Mouse (Mus musculus) Patski (cell line): ENCODE data around the gene Hoxc12. TPM values are rescaled to one million over a fixed set of nuclear protein-coding genes. Genes with fewer than 3 reads are reported as not detected.

Experiments used
- ATAC-seq: fragments of 100-300 bp; one replicate; pipeline ENCODE4 v1.8.0; 2021
- CTCF ChIA-PET: fragments of 350-600 bp; sonication (Branson Sonifier 250); formaldehyde crosslinking; loops from one replicate; lab custom pipeline; 2022; ENCODE audit warnings: inconsistent platforms; lab: Charles Lee
- POLR2A ChIA-PET: fragments of 350-600 bp; sonication (Branson Sonifier 250); formaldehyde crosslinking; loops from one replicate; lab custom pipeline; 2022; ENCODE audit warnings: antibody characterized with exemption, inconsistent platforms; lab: Charles Lee
- DNase-seq: peaks from one replicate; pipeline ENCODE4 v3.0.0-alpha.2; 2011; ENCODE audit warnings: low read depth, low spot score
- H3K27me3 ChIP-seq: fragments of 371-371 bp; one replicate; pipeline ENCODE4 v1.5.1; 2021
- CTCF ChIP-seq: fragments of 100-300 bp; IDR thresholded peaks from one replicate; pipeline ENCODE4 v1.5.1; 2021
- in situ Hi-C: fragments of 300-500 bp; cut with MboI; formaldehyde crosslinking; loops from 3 replicates; pipeline ENCODE4 v1.11.1; 2018; ENCODE audit warnings: low pct_unique_long_range_greater_than_20kb, mixed read lengths
- polyA plus RNA-seq: library from polyadenylated mRNA; unstranded; gene quantifications from one replicate; pipeline ENCODE4 v1.2.3, GENCODE M21; 2021

Gene Hoxc12
- polyA plus RNA-seq, 1 experiment from 2014 or later = not detected

DNA sequence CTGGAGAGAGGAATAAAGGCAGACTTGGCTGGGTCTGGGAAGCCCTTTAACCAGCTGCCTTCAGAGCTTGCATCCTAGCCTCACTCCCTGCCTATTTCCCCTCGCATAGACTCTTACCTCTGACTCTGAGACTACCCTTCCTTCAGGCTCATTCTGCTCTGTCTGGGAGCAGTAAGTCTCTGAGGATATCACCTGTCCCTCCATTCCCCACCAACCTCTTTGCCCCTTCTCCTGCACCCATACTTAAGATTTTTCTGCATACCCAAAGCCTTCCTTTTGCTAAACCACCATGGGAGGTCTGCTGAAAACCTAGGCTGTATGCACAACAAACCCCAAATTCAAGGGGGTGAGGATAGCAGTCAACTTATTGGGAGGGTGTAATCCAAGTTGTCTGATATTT lies 43.4 kb downstream of the Hoxc12 start:
- no peak for TF ChIP-seq CTCF
- CTCF ChIA-PET = interaction anchor here (1.1 to 8.2 kb wide), 6 partner anchors 14 to 349 kb away, joined by 3 to 63 read pairs (median 4); partner anchors contain the start of gene Hoxc10
- ATAC-seq (no peak), DNase-seq (no peak)
- no peaks in the 10 kb centered on the region for H3K27me3 ChIP-seq
- POLR2A ChIA-PET = interaction anchor here (0.7 to 2.1 kb wide), 3 partner anchors 11 to 27 kb away, joined by 3 to 10 read pairs (median 5); partner anchors contain the start of genes Hoxc10 and Hoxc5
- in situ Hi-C loops = loop anchor here (10.0 kb wide), 1 partner anchor 335 kb away; the partner anchor contains the start of gene Gpr84

DNA sequence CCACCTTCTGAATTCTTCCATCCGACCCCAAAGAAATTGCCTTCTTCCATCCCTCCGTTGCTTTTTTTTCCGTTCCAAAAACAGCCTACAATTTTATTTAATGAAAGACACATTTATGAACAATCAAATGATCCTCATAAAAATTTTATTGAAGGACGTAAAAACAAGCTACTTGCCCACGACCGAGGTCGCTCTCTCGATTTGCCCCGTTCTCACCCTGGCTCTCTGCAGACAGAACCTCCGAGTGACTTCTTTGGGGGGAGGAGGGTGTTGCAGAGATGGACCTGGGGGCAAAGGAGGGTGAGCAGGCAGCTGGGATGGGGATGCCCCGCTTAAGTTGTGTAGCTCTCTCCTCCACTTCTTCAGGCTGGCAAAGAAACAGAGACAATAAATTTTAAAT lies 43.8 kb downstream of the Hoxc12 start:
- TF ChIP-seq CTCF = no peak
- in situ Hi-C loops = loop anchor here (10.0 kb wide), 1 partner anchor 334 kb away; the partner anchor contains the start of gene Gpr84
- ChIA-PET CTCF (interaction anchor here (1.1 to 8.2 kb wide), 5 partner anchors 14 to 349 kb away, joined by 3 to 63 read pairs (median 4); partner anchors contain the start of gene Hoxc10), POLR2A (interaction anchor here (2.1 kb wide), 1 partner anchor 14 kb away, joined by 10 read pairs; the partner anchor contains the start of genes Hoxc10 and Hoxc5)
- ATAC-seq (no peak), DNase-seq (no peak)
- H3K27me3 ChIP-seq = no peaks in the 10 kb centered on the region

DNA sequence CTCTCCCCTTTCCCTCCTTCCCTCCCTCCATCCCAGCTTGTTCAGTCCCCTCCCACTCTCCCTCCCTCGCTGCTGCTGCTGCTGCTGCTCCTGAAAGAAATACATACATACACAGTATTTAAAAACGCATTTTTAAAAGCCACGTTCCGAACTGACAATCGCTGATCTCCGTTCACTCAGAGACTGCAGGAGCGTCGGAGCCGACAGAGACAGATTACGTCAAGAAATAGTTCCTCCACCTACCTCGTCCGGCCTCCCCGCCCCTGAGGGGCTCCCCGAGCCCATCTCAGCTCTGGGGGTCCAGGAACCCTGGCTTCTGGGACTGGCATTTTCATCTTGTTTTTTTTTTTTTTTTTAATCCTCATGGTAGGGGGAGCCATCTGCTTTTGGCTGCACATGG lies 44.4 kb downstream of the Hoxc12 start:
- no peaks in the 10 kb centered on the region for H3K27me3 ChIP-seq
- no peak for TF ChIP-seq CTCF

DNA sequence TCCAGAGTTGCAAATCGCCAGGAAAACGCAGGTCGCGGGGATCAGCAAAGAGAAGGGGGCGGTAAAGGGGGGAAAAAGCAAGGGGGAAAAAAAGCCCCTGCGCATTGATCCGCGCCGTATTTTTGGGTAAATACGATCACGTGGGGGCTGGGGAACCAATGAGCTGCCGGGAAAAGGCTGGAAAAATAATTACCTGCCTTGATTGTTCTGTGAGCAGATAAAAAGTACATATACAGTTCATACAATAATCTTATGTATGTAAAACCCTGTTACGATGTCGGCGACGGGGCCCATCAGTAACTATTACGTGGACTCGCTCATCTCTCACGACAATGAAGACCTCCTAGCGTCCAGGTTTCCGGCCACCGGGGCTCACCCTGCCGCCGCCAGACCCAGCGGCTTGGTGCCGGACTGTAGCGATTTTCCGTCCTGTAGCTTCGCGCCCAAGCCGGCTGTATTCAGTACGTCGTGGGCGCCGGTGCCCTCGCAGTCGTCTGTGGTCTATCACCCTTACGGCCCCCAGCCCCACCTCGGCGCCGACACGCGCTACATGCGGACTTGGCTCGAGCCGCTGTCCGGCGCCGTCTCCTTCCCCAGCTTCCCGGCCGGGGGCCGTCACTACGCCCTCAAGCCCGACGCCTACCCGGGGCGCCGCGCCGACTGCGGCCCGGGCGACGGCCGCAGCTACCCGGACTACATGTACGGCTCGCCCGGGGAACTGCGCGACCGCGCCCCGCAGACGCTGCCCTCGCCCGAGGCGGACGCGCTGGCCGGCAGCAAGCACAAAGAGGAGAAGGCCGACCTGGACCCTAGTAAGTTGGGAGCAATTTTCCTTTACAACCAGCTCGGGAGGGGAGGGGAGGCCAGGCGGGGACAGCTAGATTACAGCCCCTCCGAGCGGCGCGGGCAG lies 45.1 kb downstream of the Hoxc12 start:
- ATAC-seq = peak; percentile 28
- no peak for TF ChIP-seq CTCF
- POLR2A ChIA-PET = interaction anchor here (1.0 kb wide), 1 partner anchor 112 kb away, joined by 3 read pairs; no protein-coding TSS in a partner anchor
- H3K27me3 ChIP-seq = no peaks in the 10 kb centered on the region
- DNase-seq = no peak
- CTCF ChIA-PET = interaction anchor here (0.9 to 8.2 kb wide), 5 partner anchors 15 to 197 kb away, joined by 3 to 63 read pairs (median 3); partner anchors contain the start of gene Hoxc10
- in situ Hi-C loops = loop anchor here (10.0 kb wide), 1 partner anchor 333 kb away; the partner anchor contains the start of gene Gpr84

More for the DNA sequence above, 44.4 kb downstream of the Hoxc12 start:
- ChIA-PET POLR2A (interaction anchor here (2.1 kb wide), 1 partner anchor 14 kb away, joined by 10 read pairs; the partner anchor contains the start of genes Hoxc10 and Hoxc5), CTCF (interaction anchor here (1.1 to 8.2 kb wide), 4 partner anchors 15 to 348 kb away, joined by 3 to 63 read pairs (median 8); partner anchors contain the start of gene Hoxc10)
- ATAC-seq (no peak), DNase-seq (no peak)
- in situ Hi-C loops = loop anchor here (10.0 kb wide), 1 partner anchor 334 kb away; the partner anchor contains the start of gene Gpr84

DNA sequence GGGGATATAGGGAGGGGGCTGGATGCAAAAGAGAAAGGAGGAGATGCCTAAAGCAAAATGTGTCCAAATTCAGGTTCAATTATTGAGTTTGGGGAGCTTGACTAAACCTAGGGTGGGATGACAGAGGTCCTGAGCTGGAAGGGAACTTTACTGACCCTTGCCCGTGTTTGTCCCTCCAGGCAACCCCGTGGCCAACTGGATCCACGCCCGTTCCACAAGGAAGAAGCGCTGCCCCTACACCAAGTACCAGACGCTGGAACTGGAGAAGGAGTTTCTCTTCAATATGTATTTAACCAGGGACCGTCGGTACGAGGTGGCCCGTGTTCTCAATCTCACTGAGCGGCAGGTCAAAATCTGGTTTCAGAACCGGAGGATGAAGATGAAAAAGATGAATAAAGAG lies 47.2 kb downstream of the Hoxc12 start:
- no peak for TF ChIP-seq CTCF
- CTCF ChIA-PET = interaction anchor here (1.2 to 8.2 kb wide), 2 partner anchors 181 to 195 kb away, joined by 5 to 63 read pairs; no protein-coding TSS in a partner anchor
- no peak for DNase-seq
- POLR2A ChIA-PET = no interaction called here
- in situ Hi-C loops = loop anchor here (10.0 kb wide), 1 partner anchor 331 kb away; the partner anchor contains the start of gene Gpr84
- no peaks in the 10 kb centered on the region for H3K27me3 ChIP-seq
- ATAC-seq = no peak

DNA sequence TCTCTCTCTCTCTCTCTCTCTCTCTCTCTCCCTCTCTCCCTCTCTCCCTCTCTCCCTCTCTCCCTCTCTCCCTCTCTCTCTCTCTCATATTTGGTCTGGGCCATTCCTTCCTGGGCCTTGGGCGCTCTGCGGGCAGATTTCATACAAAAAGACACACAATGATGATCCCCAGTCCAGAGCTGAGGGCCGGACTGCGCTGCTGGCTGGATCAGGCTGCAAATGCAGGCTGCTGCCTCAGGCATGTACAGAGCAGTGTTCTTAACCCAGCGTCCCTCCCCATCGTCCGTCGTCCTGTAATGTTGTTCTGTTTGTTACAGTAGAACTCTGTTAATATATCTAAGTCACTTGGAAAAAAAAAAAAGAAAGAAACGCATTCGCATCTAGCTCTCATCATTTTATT lies 48.0 kb downstream of the Hoxc12 start:
- CTCF ChIA-PET = interaction anchor here (1.1 to 8.2 kb wide), 2 partner anchors 18 to 194 kb away, joined by 3 to 63 read pairs; partner anchors contain the start of genes Hoxc10 and Hoxc5
- ATAC-seq = no peak
- no peaks in the 10 kb centered on the region for H3K27me3 ChIP-seq
- in situ Hi-C loops = loop anchor here (10.0 kb wide), 1 partner anchor 330 kb away; the partner anchor contains the start of gene Gpr84
- no peak for TF ChIP-seq CTCF
- DNase-seq = no peak
- POLR2A ChIA-PET = interaction anchor here (0.6 kb wide), 1 partner anchor 94 kb away, joined by 5 read pairs; no protein-coding TSS in a partner anchor

DNA sequence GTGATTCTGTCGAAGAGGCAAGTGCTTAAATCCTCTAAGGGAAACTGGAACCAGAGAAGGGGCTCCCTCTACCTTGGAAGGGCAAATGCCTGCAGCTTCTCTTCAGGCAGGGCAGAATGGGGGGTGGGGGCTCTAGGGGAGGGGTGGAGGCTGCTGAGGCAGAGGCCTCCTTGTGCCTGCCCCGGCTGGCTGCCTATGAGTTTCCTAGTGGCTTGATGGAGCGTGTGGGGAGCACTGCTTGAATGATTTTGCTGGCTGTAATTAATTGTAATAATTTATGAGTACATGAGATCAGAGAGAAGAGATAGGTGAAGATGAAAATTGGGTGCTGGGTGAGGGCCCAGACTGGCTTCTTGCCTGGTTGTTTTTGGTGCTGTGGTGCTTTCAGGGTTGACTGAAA lies 48.4 kb downstream of the Hoxc12 start:
- CTCF ChIA-PET = interaction anchor here (1.0 to 8.2 kb wide), 4 partner anchors 18 to 194 kb away, joined by 3 to 63 read pairs (median 18); partner anchors contain the start of genes Hoxc10 and Hoxc5
- in situ Hi-C loops = loop anchor here (5.0 to 10.0 kb wide), 2 partner anchors 187 to 330 kb away; partner anchors contain the start of gene Gpr84
- no peak for TF ChIP-seq CTCF
- POLR2A ChIA-PET = interaction anchor here (0.6 kb wide), 1 partner anchor 93 kb away, joined by 5 read pairs; no protein-coding TSS in a partner anchor
- no peak for ATAC-seq
- no peaks in the 10 kb centered on the region for H3K27me3 ChIP-seq
- no peak for DNase-seq

DNA sequence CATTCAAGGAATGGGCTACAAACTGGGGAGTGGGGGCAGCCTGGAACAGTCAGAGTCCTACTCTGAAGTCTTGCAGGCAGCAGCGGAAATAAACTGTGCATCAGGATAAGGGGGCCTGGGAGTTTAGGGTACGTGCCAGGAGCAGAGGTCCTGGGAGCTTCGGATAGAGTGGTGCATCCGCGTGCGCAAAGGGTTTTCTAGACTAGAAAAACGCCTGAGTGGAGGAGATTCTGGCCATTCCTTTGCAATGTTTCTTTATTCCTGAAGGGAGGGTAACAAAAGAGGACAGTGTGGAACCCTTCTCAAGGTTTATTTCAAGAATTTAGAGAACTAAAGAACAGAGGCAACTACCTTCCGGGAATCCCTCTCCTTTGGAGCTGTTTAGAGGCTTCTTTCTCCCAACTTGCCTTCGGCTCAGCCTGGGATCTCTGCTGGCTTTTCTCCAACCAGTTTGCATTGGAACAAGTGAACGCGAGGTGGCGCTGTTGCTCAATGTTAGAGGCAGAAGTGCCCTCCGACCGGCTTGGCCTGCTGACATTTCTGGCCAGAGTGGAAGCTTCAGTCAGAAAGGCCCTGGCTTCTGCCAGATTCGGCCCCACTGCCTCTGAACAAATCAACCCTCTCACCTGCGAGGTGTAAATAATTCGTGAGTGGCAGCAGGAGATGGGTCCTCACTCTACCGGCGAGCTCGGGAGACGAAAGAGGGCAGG lies 50.7 kb downstream of the Hoxc12 start:
- H3K27me3 ChIP-seq = peaks cover 4% of the 10 kb centered on the region
- ATAC-seq = peak; percentile 61
- ChIA-PET CTCF (interaction anchor here (0.6 to 3.9 kb wide), 17 partner anchors 10 to 605 kb away, joined by 3 to 31 read pairs (median 4); partner anchors contain the start of genes Hoxc10 and Hoxc6), POLR2A (interaction anchor here (0.6 to 0.8 kb wide), 2 partner anchors 12 to 135 kb away, joined by 3 read pairs; no protein-coding TSS in a partner anchor)
- DNase-seq = no peak
- TF ChIP-seq CTCF = peak; percentile 95
- in situ Hi-C loops = loop anchor here (5.0 to 10.0 kb wide), 2 partner anchors 185 to 328 kb away; partner anchors contain the start of gene Gpr84

DNA sequence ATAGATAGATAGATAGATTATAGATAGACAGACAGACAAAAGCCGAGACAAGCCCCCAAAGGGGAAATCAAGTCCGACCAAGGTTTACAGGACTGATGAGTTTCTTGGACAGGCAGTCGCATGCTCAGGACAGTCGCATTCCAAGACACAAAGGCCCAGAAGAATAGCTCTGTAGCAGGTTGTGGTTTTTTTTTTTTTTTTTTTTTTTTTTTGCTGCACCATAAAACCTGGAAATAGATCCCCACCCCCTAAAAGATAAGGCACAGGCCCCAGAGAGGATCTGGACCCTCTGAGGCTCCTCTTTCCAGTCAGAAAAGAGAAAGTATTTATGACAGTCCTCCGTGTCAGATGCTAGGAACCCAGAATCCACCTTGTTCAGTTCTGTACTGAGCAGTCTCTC lies 51.5 kb downstream of the Hoxc12 start:
- ChIA-PET POLR2A (interaction anchor here (0.6 kb wide), 1 partner anchor 134 kb away, joined by 3 read pairs; no protein-coding TSS in a partner anchor), CTCF (interaction anchor here (0.6 to 3.9 kb wide), 17 partner anchors 9 to 606 kb away, joined by 3 to 31 read pairs (median 4); partner anchors contain the start of genes Hoxc10 and Hoxc6)
- ATAC-seq (no peak), DNase-seq (no peak)
- TF ChIP-seq CTCF = no peak
- in situ Hi-C loops = loop anchor here (5.0 to 10.0 kb wide), 2 partner anchors 184 to 327 kb away; partner anchors contain the start of gene Gpr84
- H3K27me3 ChIP-seq = peaks cover 4% of the 10 kb centered on the region

Other genes with a start within 250 kb of the Hoxc12 start
- gene Calcoco1, start 214.6 kb upstream of the Hoxc12 start, polyA plus RNA-seq = 154 TPM
- 0.04 TPM for gene Hoxc13, start 15.7 kb upstream of the Hoxc12 start, polyA plus RNA-seq
- not detected for gene Hoxc11, start 17.7 kb downstream of the Hoxc12 start, polyA plus RNA-seq
- 4.5 TPM for gene Hoxc10, start 30.0 kb downstream of the Hoxc12 start, polyA plus RNA-seq
- gene Hoxc5, start 30.7 kb downstream of the Hoxc12 start, polyA plus RNA-seq = 0.56 TPM
- gene Hoxc9, start 39.7 kb downstream of the Hoxc12 start, polyA plus RNA-seq = 5.8 TPM
- 0.41 TPM for gene Hoxc8, start 53.9 kb downstream of the Hoxc12 start, polyA plus RNA-seq
- 1.8 TPM for gene Hoxc6, start 61.5 kb downstream of the Hoxc12 start, polyA plus RNA-seq
- gene Hoxc4, start 82.2 kb downstream of the Hoxc12 start, polyA plus RNA-seq = 1.7 TPM
- gene Smug1, start 230.3 kb downstream of the Hoxc12 start, polyA plus RNA-seq = 17.4 TPM